Mouse (Mus musculus) urinary bladder, postnatal 36 days (tissue): ENCODE data around the gene Blnk.

Experiments used
- DNase-seq, 2 experiments: peaks; one replicate each; pipeline ENCODE4 v3.0.0; 2022; ENCODE audit warnings: low spot score in 2 of 2, mixed read lengths in 1 of 2

The Blnk gene

DNA sequence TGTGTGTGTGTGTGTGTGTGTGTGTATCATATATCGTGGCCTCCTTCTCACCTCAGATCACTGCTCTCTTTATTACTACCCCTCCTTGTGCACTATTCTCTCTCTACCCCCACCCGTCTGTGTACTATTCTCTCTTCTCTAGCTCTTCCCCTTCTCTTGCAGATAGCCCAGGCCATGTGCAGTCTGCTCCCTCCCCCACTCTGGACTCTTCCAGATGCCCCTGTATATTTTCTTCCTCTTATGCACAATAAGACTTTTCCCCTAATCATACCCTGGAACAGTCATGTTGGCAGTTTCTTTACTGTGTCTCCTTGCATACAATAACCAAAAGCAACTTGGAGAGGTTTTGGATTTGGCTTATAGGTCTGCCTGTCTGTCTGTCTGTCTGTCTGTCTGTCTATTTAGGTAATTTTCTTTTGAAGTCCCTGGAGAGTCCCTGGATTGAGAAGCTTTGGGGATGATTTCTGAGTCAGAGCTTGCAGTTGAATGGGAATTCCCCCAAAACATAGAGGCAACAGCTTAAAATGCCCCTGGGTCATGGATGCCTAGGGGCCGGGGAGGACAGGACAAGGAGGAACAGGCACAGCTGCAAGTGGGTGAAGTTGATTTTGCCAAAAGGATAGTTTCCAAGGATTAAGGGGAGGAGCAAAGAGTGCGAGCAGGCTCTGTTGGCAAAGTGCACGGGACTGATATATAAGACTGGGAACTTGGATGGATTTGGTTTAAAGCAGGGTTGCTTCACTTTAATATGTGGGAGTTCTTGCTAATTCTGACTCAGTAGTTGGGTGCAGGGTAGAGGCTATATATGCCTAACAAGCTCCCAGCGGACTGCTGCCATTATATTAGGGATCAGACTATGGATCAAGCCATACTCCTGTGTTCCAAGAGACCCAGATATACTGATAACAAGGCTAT is 29.1 kb downstream of the Blnk start:
- no peak for DNase-seq

DNA sequence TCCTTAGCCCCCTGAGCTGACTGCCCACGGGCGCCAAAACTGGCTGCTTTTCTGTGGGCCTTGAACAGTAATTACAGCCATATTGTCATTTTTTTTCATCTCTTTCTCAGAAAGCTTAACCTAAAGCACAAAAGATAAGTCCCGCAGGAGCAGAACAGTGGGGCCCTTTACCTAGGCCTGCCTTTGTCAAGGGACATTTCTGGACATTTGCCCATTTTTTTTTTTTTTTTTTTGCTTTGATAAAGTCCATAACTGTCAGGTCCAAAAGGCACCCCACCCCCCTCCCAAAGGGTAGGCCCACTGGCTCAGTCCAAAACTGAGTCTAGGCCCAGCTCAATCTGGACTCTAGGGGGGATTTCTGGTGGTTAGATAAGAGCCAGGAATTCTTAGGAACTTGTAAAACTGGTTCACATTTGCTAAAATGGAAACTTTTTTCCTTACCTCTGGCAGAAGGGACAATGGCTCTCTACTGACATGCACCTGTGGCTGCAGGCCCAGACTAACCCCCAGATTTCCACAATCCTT is 29.9 kb downstream of the Blnk start:
- no peak for DNase-seq

DNA sequence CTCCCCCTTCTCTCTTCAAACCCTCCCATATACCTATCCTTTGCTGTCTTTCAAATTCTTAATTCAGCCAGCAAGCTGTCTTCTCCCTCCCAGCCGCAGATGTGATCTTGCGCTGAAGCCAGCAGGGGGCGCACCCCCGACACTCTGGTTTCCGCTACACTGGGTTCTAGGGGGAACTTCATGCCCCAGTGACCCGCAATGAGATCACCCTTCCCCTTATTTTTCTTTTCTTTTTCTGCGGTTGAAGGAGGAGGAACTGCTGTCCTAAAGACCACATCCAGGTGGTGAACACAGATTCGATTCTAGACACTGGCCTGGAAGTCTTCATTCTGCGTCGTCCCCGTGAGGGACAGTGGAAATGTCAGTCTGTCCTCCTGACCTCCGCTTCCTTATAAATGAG is 31.3 kb downstream of the Blnk start:
- DNase-seq = peak in 1 of 2 experiments; percentile 40

DNA sequence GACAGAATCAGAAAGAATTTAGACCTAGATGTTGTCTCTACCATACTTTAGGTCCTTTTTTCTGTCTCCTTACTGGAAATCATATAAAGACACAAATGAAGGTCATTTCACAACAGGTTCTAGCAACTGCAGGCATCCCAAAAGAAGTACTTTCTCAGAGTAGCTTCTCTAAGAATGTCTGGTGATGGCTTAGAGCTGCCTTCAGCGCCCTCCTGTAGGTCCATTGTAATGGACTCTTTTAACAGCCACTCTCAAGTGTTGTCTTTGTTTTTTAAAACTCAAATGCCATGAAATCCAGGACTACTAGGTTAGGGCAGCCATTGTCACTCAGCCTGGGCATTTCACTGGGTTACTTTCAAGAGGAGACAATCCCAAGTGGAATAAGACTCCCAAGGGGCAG is 35.4 kb downstream of the Blnk start:
- no peak for DNase-seq

DNA sequence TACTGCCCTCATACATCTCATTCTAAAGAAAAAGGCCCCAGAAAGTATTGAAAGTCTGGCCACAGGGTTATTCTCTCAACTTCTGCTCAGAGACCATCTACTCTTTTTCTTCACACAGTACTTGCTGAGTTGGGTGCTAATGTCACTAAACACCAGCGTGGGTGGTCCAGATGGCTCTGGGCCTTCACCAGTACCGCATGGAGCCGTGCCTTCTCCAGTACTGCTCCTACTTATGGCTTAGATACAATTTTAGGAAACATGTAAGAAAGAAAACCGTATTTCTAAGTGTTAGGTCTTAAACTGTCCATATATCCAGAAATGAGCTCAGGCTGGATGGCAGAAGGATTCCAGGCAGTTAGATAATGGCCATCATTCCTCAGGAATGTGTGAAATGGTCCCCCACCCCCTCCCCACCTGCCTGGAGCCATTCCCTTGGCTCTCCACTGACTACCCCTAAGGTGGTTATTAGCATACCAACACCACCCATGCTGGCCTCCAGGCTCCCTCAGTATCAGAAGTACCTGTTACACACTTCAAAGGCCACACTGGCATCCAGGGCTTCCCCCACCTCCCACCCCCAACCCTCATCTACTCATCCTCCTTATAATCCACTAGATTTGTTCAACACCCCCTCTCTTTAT is 47.3 kb downstream of the Blnk start:
- DNase-seq = no peak

DNA sequence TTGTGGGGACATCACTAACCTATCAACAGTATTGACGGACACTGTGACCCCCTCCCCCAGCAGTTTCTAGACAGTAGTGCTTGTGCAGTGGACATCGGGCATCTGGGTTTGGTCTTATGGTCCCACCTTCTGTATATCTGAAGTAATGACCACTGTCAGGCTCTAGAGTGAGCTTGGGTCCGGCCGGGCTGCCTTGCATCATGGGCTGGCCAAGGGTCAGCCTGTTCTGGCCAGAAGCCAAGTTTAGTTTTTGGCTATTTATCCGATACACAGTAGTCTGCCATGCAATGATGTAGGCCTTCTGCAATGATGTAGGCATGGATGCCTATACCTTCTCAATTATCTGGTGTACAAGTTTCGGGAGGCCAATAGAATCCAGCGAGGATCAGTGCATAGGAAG is 50.8 kb downstream of the Blnk start:
- DNase-seq = no peak

DNA sequence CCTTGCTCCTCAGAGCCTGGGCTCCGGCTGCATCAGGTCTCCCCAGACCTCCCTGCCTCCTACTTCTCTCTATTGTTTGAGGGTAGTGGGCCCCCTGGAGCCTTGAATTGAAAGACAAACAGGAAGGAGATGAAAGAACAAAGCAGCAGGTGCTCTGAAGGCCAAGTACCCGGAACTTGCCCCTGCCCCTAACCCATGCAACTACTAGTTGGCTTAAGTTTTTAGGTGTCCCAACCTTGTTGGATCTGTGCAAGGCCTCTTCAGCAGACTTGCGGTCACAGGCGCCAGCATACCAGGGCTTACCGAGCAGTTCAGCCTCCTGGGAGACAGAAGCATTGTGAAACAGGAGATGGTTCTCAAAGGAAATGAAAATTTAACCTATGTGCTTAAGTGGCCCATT is 58.3 kb downstream of the Blnk start:
- DNase-seq = no peak

DNA sequence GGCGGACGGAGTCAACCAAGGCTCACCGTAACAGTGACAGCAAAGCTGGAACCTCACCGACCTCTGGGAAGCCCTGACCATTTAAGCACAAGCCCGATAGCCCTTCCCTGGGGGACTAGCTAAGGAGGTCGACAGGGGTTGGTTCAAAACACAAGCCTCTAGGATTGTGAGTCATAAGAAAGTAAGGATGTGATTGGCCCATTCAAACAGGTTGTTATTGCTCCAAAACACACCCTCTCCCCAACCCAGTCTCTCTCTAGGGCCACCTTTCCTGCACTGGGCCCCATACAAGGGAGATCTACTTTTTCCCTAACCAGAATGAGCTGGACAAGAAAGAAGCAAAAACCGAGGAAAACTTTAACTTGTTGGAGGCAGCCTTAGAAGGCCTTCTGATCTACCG is 59.0 kb downstream of the Blnk start:
- no peak for DNase-seq

DNA sequence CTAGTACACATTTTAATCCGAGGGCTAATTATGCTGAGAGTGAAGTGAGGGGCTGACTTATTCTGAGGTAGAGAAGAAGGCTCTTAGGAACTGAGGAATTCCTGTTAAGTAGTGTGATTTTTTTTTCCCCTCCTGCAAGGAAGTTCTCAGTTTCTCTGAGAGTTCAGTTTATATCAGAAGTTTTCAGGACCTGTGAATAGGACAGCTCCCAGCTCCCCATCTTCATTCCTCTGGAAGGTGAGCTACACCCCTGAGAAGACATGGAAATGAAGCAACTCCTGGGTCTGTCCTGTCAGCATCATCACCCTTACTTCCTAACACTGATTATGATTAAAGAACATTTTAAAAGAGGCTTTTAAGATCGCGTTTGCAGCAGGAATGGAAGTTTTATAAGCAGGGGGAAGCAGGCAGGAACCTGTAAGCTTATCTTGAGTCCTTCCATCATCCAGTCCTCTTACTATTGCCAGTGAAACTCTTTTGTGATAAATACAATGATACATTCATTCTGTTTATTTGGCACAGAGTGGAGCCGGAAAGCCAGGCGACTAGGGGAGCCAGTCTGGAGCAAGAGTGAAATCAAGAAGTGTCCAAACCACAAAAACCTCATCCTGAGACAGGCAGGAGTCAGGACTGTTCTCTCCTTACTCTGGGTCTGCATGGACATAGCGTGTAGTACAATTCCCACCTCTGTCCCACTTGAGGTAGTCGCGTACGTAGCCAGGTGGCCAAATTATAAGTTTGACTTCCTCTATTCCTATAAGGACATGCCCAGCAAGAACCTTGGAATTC is 62.6 kb downstream of the Blnk start:
- DNase-seq = no peak

DNA sequence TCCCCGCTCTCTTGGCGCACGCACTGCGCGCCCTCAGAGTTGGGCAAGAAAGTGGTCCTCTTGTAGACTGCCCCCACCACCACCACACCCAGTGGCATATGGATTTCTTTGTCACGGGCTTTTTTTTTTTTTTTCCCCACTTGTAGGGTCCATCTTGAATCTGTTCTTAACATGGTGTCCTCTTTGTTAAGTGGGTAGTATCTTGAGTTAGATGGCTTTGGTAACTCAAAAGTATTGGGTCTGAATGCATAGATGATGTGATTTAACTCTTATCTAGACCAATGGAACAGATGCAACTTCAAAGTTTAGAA is 99.0 kb downstream of the Blnk start:
- DNase-seq = no peak

DNA sequence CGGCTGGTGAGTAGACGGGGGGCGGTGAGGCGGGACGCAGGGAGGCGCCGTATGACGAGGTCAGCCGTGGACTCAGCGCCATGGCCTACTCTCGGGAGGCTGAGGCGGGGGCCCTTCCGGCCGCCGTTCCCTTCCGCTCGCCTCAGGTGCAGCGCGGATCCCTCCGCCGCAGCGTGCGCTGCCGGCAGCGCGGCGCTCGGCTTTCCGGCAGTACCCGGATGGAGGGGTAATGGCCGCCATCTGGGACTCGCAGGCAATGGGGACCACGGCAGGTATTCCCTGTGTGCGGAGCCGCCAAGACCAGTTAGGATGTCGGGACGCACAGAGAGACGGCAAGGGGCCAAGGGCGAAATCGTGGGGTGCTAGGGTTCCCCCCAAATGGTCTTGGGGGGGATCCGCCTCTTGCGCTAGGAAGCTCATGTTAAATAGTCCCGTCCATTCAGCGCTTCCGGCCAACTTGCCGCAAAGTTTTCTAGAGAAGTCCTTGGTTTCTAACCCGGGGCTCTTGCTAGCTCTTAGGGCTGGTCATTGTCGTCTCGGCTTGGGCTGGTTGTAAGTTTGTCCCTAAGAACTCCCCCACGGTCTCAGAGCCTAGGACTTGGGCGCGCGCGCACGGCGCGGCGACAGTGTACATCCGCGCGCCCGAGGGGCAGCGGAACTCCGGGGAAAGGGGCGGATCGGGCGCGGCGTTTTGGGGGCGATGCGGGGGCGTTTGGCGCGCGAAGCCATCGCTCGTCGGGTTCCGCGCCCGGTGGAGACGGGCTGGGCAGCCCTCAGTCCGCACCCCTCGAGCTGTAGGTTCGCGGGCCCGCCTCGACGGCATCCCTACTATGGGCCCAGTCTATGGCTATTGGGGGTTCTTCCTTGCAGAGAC is 99.6 kb downstream of the Blnk start, which contains the start of gene Zfp518a:
Gene Zfp518a, plus strand, starts transcription at position 187 of the 874 bp plus-strand sequence.
- DNase-seq = peak; percentile 81 to 82

DNA sequence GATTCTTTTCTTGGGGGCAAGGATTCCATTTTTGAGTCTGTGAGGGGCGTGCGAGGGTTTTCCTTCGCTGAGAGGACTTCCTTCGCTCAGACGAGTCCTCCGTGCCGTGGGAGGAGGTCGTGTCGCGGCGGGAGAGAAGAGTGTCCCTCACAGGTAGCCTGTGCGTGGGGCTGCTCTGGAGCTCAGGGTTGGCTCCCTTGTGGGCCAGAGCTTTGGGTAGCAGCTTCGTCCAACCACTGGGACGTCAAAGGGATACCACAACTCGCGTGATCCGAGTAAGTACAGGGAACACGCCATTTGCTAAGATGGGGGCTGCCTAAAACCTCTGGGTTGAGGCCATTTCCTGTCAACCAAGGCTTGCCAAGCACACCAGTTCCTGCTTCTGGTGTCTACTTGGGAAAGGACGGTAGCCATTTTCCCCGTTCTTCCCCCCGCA is 100.2 kb downstream of the Blnk start:
- no peak for DNase-seq

DNA sequence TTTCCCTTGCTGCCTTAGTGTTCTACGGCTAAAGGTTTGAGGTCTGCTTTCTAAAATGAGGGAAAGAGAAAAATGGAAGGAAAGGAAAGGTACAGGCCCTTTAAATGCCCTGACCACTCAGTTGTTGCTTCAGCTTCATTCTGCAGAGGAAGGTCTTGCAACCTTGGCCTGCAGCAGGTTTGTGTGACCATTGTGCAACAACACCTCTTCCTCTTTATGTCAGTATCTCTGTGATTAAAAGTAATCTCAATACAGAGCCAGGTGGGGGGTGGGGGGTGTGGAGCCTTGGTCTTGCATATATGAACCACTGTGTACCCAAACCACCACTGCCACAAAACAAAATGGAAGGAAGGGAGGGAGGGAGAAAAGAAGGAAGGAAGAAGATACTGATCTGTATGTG is 105.4 kb downstream of the Blnk start:
- no peak for DNase-seq

DNA sequence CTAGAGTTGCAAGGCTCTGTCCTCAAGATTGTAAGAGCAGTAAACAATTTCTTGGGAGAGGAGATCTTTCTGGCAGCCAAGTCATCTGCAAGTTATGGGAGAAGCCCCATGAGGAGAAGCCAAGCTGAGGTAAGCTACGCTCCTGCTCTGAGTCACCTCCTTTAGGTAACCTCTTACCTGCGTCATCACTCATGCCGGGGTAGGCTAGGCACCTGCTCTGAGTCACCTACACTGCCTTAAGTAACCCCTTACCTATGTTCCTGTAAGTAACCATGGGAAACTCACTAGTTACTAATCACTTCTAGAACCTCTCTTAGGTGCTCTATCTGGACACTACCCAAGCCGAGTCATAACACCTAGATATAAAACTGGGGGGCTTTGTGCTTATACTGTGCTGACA is 112.6 kb downstream of the Blnk start:
- DNase-seq = no peak
